Comparison of ENCODE assay signal across 32 mouse cellular contexts in the genomic region with DNA sequence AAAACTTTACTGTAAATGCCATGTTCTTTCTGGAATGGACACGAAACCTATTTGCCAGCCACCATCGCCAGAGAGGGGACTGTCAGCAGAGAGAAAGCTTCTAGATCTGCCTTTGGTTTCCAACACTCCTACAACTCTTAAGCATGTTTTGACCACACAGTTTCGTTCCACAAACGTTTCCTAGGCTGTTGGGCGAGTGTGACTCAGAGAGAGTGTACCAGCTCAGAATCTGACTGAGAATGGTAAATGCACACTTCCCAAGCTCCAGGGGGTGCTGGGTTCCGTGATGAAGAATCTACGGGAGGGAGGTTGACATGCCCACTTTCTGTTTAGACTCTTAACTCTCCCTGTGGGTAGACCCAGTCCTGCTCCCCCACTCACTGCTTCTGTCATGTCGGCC. TPM values are rescaled to one million over a fixed set of nuclear protein-coding genes. Genes with fewer than 3 reads are reported as not detected.
A peak's percentile ranks its signal among the peaks of the same experiment; 100 is the strongest.
DNase-seq lines count a peak whose midpoint lies in the region; ATAC-seq and TF ChIP-seq lines count a peak whose summit lies in the region.
"Had no signal": no experiment of that assay in that cellular context is flagged by ENCODE, and none has a peak within 500 bp of the region (broad histone marks: within the 10 kb centered on the region; RNA-seq: fewer than 3 reads in every experiment).

No protein-coding gene starts in this region.

- no peak for DNase-seq in heart, adult 2 months
- DNase-seq in heart, postnatal 36 days, result no peak
- peak; percentile 28 to 48 for DNase-seq in right cerebral cortex, postnatal 36 days (ENCODE audit: low spot score in 2 of 2)
- no peak for DNase-seq in right cerebral cortex, postnatal 14 days
- no peak for DNase-seq in layer of hippocampus, adult 9-10 months (ENCODE audit: low spot score)
- DNase-seq: adrenal gland, postnatal 14 days; cerebellum, adult 18-20 months; cerebellum, postnatal 10 days; gastrocnemius, postnatal 10 days; heart, postnatal 4 days; kidney, adult 18-20 months; kidney, postnatal 36 days; liver, embryonic 13.5 days; lung, adult 18-20 months; lung, postnatal 4 days; right cerebral cortex, postnatal 25 days; spleen, adult 18-20 months; thymus, adult 18-20 months; thymus, postnatal 25 days had no signal

- H3K27me3 ChIP-seq in heart, adult 2 months (ENCODE audit: control insufficient read depth, insufficient read depth, low read length), result no peaks in the 10 kb centered on the region
- no peaks in the 10 kb centered on the region for H3K27me3 ChIP-seq in heart, embryonic 11.5 days (ENCODE audit: control insufficient read depth, insufficient read depth, low read length)
- H3K27me3 ChIP-seq in heart, embryonic 16.5 days (ENCODE audit: control insufficient read depth, insufficient read depth, low read length), result no peaks in the 10 kb centered on the region
- H3K27me3 ChIP-seq: embryonic facial prominence, embryonic 13.5 days; limb, embryonic 15.5 days; liver, embryonic 13.5 days; midbrain, embryonic 12.5 days; neural tube, embryonic 13.5 days had no signal

- no peak overlapping the region for H3K4me2 ChIP-seq in heart, embryonic 11.5 days
- H3K4me2 ChIP-seq in heart, embryonic 16.5 days (ENCODE audit: low read depth, low read length), result peak overlapping the region; percentile 62
- H3K4me2 ChIP-seq: embryonic facial prominence, embryonic 13.5 days; hindbrain, embryonic 14.5 days; limb, embryonic 15.5 days; liver, embryonic 13.5 days; midbrain, embryonic 12.5 days; neural tube, embryonic 13.5 days had no signal

- intact Hi-C loops in heart, adult 2 months (cut with DNase I), result no loop called here
- intact Hi-C loops in heart, postnatal 36 days (cut with DNase I), result no loop called here

- no peak for TF ChIP-seq CTCF in heart, adult 2 months (IDR thresholded peaks at IDR 0.05)

- H3K4me1 ChIP-seq in heart, adult 2 months (ENCODE audit: control insufficient read depth, insufficient read depth, low read length), result no peaks in the 10 kb centered on the region; the same call in 1 of the 2 replicates
- 0 out of 2 replicates have a peak, but pooled peaks cover 2% of the 10 kb centered on the region for H3K4me1 ChIP-seq in heart, embryonic 11.5 days (ENCODE audit: control insufficient read depth, insufficient read depth, low read length)
- peaks cover 27% of the 10 kb centered on the region for H3K4me1 ChIP-seq in heart, embryonic 16.5 days (ENCODE audit: control insufficient read depth, insufficient read depth, low read length)
- H3K4me1 ChIP-seq: embryonic facial prominence, embryonic 13.5 days; limb, embryonic 15.5 days; liver, embryonic 13.5 days; midbrain, embryonic 12.5 days had no signal

- TF ChIP-seq EP300 in heart, adult 2 months (IDR thresholded peaks at IDR 0.05; ENCODE audit: insufficient read depth, low read depth, low read length), result no peak

- 61% methylated on average over 8 of the region's 8 CpGs for WGBS in heart, adult 2 months
- 80% methylated on average over 8 of the region's 8 CpGs for WGBS in heart, embryonic 11.5 days (ENCODE audit: insufficient replicate concordance)
- WGBS in heart, embryonic 16.5 days, result 69% methylated on average over 8 of the region's 8 CpGs

- peak overlapping the region; percentile 73 for H3K9ac ChIP-seq in heart, adult 2 months (ENCODE audit: low read depth, low read length)
- no peak overlapping the region for H3K9ac ChIP-seq in heart, embryonic 11.5 days (ENCODE audit: low read depth, low read length)
- H3K9ac ChIP-seq in heart, embryonic 16.5 days (ENCODE audit: low read length), result peak overlapping the region; percentile 72
- H3K9ac ChIP-seq: embryonic facial prominence, embryonic 13.5 days; hindbrain, embryonic 14.5 days; limb, embryonic 15.5 days; liver, embryonic 13.5 days; midbrain, embryonic 12.5 days; neural tube, embryonic 13.5 days had no signal

- peaks cover 13% of the 10 kb centered on the region for H3K36me3 ChIP-seq in heart, adult 2 months (ENCODE audit: control insufficient read depth, insufficient read depth, low read length)
- no peaks in the 10 kb centered on the region for H3K36me3 ChIP-seq in heart, embryonic 11.5 days (ENCODE audit: control insufficient read depth, insufficient read depth, low read length)
- no peaks in the 10 kb centered on the region for H3K36me3 ChIP-seq in heart, embryonic 16.5 days (ENCODE audit: control insufficient read depth, insufficient read depth)
- H3K36me3 ChIP-seq: embryonic facial prominence, embryonic 13.5 days; limb, embryonic 10.5 days; limb, embryonic 15.5 days; liver, embryonic 13.5 days; midbrain, embryonic 12.5 days; neural tube, embryonic 13.5 days had no signal

- no peak for ATAC-seq in heart, embryonic 11.5 days (replicated peaks; ENCODE audit: insufficient number of reproducible peaks, low FRiP score, low TSS enrichment)
- ATAC-seq in heart, embryonic 16.5 days (replicated peaks; ENCODE audit: extremely low read depth, insufficient read depth, low FRiP score), result no peak
- ATAC-seq: forebrain, embryonic 16.5 days; lung, postnatal 0 days had no signal

- TF ChIP-seq POLR2A in heart, adult 2 months (IDR thresholded peaks at IDR 0.05; ENCODE audit: insufficient read depth, low read depth, low read length), result 0 out of 2 replicates have a peak, but pooled peaks have one; percentile 51

- H3K27ac ChIP-seq in heart, adult 2 months, result peak overlapping the region; percentile 95
- no peak overlapping the region for H3K27ac ChIP-seq in heart, embryonic 11.5 days (ENCODE audit: low read depth, low read length)
- peak overlapping the region; percentile 83 for H3K27ac ChIP-seq in heart, embryonic 16.5 days (ENCODE audit: low read length)
- H3K27ac ChIP-seq: embryonic facial prominence, embryonic 13.5 days; hindbrain, embryonic 14.5 days; layer of hippocampus, adult 2 months; limb, embryonic 10.5 days; limb, embryonic 15.5 days; liver, embryonic 13.5 days; midbrain, embryonic 12.5 days; neural tube, embryonic 13.5 days had no signal

- H3K79me2 ChIP-seq in heart, adult 2 months (replicated peaks; ENCODE audit: control insufficient read depth, insufficient read depth, low read length), result no peaks in the 10 kb centered on the region

- H3K9me3 ChIP-seq in heart, embryonic 11.5 days (replicated peaks; ENCODE audit: control insufficient read depth, low read length), result no peaks in the 10 kb centered on the region
- no peaks in the 10 kb centered on the region for H3K9me3 ChIP-seq in heart, embryonic 16.5 days (replicated peaks; ENCODE audit: control insufficient read depth, low read length)
- H3K9me3 ChIP-seq: embryonic facial prominence, embryonic 13.5 days; limb, embryonic 10.5 days; limb, embryonic 15.5 days; liver, embryonic 13.5 days; megakaryocyte, embryonic 14.5 days; midbrain, embryonic 12.5 days; neural tube, embryonic 13.5 days had no signal

- H3K4me3 ChIP-seq in heart, adult 2 months, result peak overlapping the region; percentile 58
- no peak overlapping the region for H3K4me3 ChIP-seq in heart, embryonic 11.5 days (ENCODE audit: low read depth, low read length)
- peak overlapping the region; percentile 50 for H3K4me3 ChIP-seq in heart, embryonic 16.5 days (ENCODE audit: low read length)
- H3K4me3 ChIP-seq: embryonic facial prominence, embryonic 13.5 days; layer of hippocampus, adult 2 months; limb, embryonic 10.5 days; limb, embryonic 15.5 days; liver, embryonic 13.5 days; megakaryocyte, embryonic 14.5 days; midbrain, embryonic 12.5 days; neural tube, embryonic 13.5 days had no signal

RNA-seq across cellular contexts. Expression of gene Fhl2, which starts 5.7 kb away (rescaled TPM):
- total RNA-seq in heart, adult 2 months (2021), result 1,000 to 10,000 TPM; 1,721 to 1,764 TPM
- polyA plus RNA-seq in heart, adult 2 months (2012; rRNA removed), result 1,853 and 3,161 TPM in 2 replicates
- polyA plus RNA-seq in heart, embryonic 11.5 days (2014; fragmentation: Nextera tagmentation; extraction: Ambion mirVana), result 181 and 186 TPM in 2 replicates
- polyA plus RNA-seq in heart, embryonic 16.5 days (2015; fragmentation: Nextera tagmentation; extraction: Ambion mirVana), result 426 and 443 TPM in 2 replicates
- 1,000 to 10,000 TPM; 1,415 to 1,925 TPM for total RNA-seq in heart, postnatal 36 days (2021)
- total RNA-seq: MEL had no signal

Comparison
In these comparisons a context has a peak if more than half of its experiments do, and no peak if none do; other contexts are left out.
1. DNase-seq: peak in right cerebral cortex, postnatal 36 days (2 of 2); none in heart, adult 2 months (0 of 2), heart, postnatal 36 days (0 of 2), right cerebral cortex, postnatal 14 days (single experiment) and layer of hippocampus, adult 9-10 months (single experiment).